Mouse (Mus musculus) CD4-positive, CD25-positive, alpha-beta regulatory T cell, adult 4 months (primary cell): ENCODE measurements at regions not wholly inside any gene's neighbourhood (a gene's known extent, or its start where the extent isn't known, plus 50 kb on each side); places are given as distances from the start of the nearest gene placed in this dataset.

Source experiments
- ATAC-seq: one replicate; pipeline ENCODE4 v1.8.0; 2017

GRCm38 (mm10) chr4:12522358-12522757 lies 350.5 kb upstream of the Fam92a start:
- no peak for ATAC-seq

GRCm38 (mm10) chr4:12521246-12521645 lies 349.4 kb upstream of the Fam92a start:
- no peak for ATAC-seq

GRCm38 (mm10) chr4:12516497-12516896 lies 344.7 kb upstream of the Fam92a start:
- ATAC-seq, result no peak

- ATAC-seq, result no peak
Observed at GRCm38 (mm10) chr4:12511656-12512385, 340.0 kb upstream of the Fam92a start.

GRCm38 (mm10) chr4:12506851-12507551 lies 335.2 kb upstream of the Fam92a start:
- no peak for ATAC-seq

GRCm38 (mm10) chr4:12501086-12501485 lies 329.3 kb upstream of the Fam92a start:
- no peak for ATAC-seq

- no peak for ATAC-seq
Observed at GRCm38 (mm10) chr4:12498426-12498825, 326.6 kb upstream of the Fam92a start.

- no peak for ATAC-seq
Observed at GRCm38 (mm10) chr4:12492468-12492867, 320.7 kb upstream of the Fam92a start.

GRCm38 (mm10) chr4:12491306-12491705 lies 319.5 kb upstream of the Fam92a start:
- no peak for ATAC-seq

- no peak for ATAC-seq
Observed at GRCm38 (mm10) chr4:12490066-12490465, 318.3 kb upstream of the Fam92a start.

- ATAC-seq, result no peak
Observed at GRCm38 (mm10) chr4:12489358-12489757, 317.5 kb upstream of the Fam92a start.

- no peak for ATAC-seq
Observed at GRCm38 (mm10) chr4:12481481-12481880, 309.7 kb upstream of the Fam92a start.

GRCm38 (mm10) chr4:12476717-12477116 lies 304.9 kb upstream of the Fam92a start:
- ATAC-seq, result no peak

- ATAC-seq, result no peak
Observed at GRCm38 (mm10) chr4:12474981-12475568, 303.3 kb upstream of the Fam92a start.

- no peak for ATAC-seq
Observed at GRCm38 (mm10) chr4:12474421-12474820, 302.6 kb upstream of the Fam92a start.

GRCm38 (mm10) chr4:12461701-12462100 lies 289.9 kb upstream of the Fam92a start:
- no peak for ATAC-seq

GRCm38 (mm10) chr4:12461251-12461650 lies 289.4 kb upstream of the Fam92a start:
- no peak for ATAC-seq

GRCm38 (mm10) chr4:12457978-12458597 lies 286.3 kb upstream of the Fam92a start:
- no peak for ATAC-seq

GRCm38 (mm10) chr4:12452086-12452485 lies 280.3 kb upstream of the Fam92a start:
- no peak for ATAC-seq

GRCm38 (mm10) chr4:12425507-12425906 lies 253.7 kb upstream of the Fam92a start:
- ATAC-seq, result no peak

- no peak for ATAC-seq
Observed at GRCm38 (mm10) chr4:12421628-12422319, 250.0 kb upstream of the Fam92a start.

- ATAC-seq, result no peak
Observed at GRCm38 (mm10) chr4:12418086-12418485, 246.3 kb upstream of the Fam92a start.

- ATAC-seq, result no peak
Observed at GRCm38 (mm10) chr4:12395344-12395743, 223.5 kb upstream of the Fam92a start.
